Mouse (Mus musculus): Measurements from ENCODE around the gene Lss. TPM values are rescaled to one million over a fixed set of nuclear protein-coding genes. Genes with fewer than 3 reads are reported as not detected.

Gene Lss
- 47.9 and 60.9 TPM in 2 replicates for polyA plus RNA-seq (2014; fragmentation: Nextera tagmentation; extraction: Ambion mirVana)

DNA sequence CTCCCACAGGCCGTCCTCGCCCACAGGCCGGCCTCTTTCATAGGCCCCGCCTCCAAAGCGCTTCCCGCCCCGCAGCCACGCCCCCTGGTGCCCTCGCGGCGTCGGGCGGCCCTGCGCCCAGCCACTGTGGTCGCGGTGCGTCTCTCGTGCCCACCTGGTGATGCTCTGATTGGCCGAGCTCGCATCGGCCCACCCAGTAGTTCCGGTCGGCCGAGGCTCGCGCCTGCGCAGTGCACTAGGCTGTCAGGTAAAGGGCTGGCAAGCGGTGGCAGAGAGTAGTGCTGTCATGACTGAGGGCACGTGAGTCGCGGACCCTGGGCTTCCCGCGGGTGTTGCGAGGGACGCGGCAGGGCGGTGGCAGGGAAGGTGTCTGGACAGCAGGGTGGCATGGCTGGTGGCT, at the start of gene Lss:
Gene Lss, plus strand, starts transcription at position 214 of the 400 bp plus-strand sequence.
- H3K9ac ChIP-seq (ENCODE audit: low read length): peak within 1 kb of the TSS; percentile 47
- peak within 1 kb of the TSS; percentile 61 for H3K4me3 ChIP-seq (ENCODE audit: low read depth, low read length)
- peaks cover 5% of the 10 kb centered on the region; the same call in 1 of the 2 replicates for H3K4me1 ChIP-seq (ENCODE audit: control insufficient read depth, insufficient read depth, low read length)
- H3K9me3 ChIP-seq (ENCODE audit: control insufficient read depth, low read length): no peaks in the 10 kb centered on the region
- under 1% methylated on average over 35 of the region's 37 CpGs for WGBS
- H3K4me2 ChIP-seq (ENCODE audit: low read depth): peak within 1 kb of the TSS; percentile 75
- DNase-seq (ENCODE audit: low spot score): peak; percentile 97
- no peaks in the 10 kb centered on the region for H3K27me3 ChIP-seq (ENCODE audit: control insufficient read depth, insufficient read depth, low read length)
- ATAC-seq (ENCODE audit: insufficient read depth, low FRiP score, low TSS enrichment): peak; percentile 99
- peaks cover 4% of the 10 kb centered on the region; the same call in 1 of the 2 replicates for H3K36me3 ChIP-seq (ENCODE audit: control insufficient read depth, insufficient read depth, low read length)
- H3K27ac ChIP-seq (ENCODE audit: low read depth, low read length): no peak within 1 kb of the TSS

DNA sequence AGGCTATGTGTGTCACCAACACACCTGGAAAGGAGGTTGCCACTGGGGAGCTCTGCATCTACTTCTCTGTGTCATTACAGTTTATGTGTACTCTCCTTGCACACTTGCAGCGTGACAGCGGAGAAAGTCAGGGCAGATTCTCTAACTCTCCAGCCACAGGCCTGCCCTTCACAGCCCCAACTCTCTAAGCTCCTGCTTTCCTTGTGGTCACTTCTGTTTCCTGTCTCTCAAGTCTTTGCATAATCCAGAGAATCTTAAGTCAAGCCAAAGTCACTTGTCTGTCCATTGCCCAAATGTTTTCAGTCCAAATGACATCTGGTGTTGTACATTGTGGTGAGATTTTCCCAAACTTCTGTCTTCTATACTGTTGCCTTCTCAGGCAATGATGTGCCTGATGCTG, 45.1 kb upstream of the Lss start:
- H3K36me3 ChIP-seq (ENCODE audit: control insufficient read depth, insufficient read depth, low read length): peaks cover 17% of the 10 kb centered on the region
- no peak for DNase-seq (ENCODE audit: low spot score)

DNA sequence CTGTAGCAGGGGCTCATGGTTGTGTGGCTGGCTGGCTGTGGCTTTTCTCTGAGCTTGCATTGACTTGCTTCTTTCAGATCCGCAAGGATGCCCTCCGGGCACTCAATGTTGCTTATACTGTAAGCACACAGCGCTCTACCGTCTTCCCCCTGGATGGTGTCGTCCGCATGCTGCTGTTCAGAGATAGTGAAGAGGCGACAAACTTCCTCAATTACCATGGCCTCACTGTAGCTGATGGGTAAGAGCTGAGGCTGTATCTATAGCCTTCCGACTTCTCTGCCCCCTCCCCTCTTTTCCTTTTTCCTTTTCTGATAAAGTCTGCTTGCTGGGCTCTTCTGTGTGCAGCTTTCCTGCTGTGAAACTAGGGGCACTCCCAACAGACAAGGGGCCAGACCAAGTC, 43.1 kb upstream of the Lss start:
- H3K4me1 ChIP-seq (ENCODE audit: control insufficient read depth, insufficient read depth, low read length): no peaks in the 10 kb centered on the region
- ATAC-seq (ENCODE audit: insufficient read depth, low FRiP score, low TSS enrichment) (no peak), DNase-seq (ENCODE audit: low spot score) (no peak)
- no peaks in the 10 kb centered on the region for H3K9me3 ChIP-seq (ENCODE audit: control insufficient read depth, low read length)
- H3K27ac ChIP-seq (ENCODE audit: low read depth, low read length): no peak overlapping the region
- no peak overlapping the region for H3K4me3 ChIP-seq (ENCODE audit: low read depth, low read length)
- H3K4me2 ChIP-seq (ENCODE audit: low read depth): no peak overlapping the region
- no peak overlapping the region for H3K9ac ChIP-seq (ENCODE audit: low read length)
- 94% methylated on average over 8 of the region's 8 CpGs for WGBS
- H3K27me3 ChIP-seq (ENCODE audit: control insufficient read depth, insufficient read depth, low read length): no peaks in the 10 kb centered on the region
- peaks cover 11% of the 10 kb centered on the region for H3K36me3 ChIP-seq (ENCODE audit: control insufficient read depth, insufficient read depth, low read length)

More for the DNA sequence above, 45.1 kb upstream of the Lss start:
- no peak overlapping the region for H3K9ac ChIP-seq (ENCODE audit: low read length)
- H3K4me1 ChIP-seq (ENCODE audit: control insufficient read depth, insufficient read depth, low read length): no peaks in the 10 kb centered on the region
- no peak overlapping the region for H3K4me2 ChIP-seq (ENCODE audit: low read depth)
- H3K9me3 ChIP-seq (ENCODE audit: control insufficient read depth, low read length): no peaks in the 10 kb centered on the region
- no peak for ATAC-seq (ENCODE audit: insufficient read depth, low FRiP score, low TSS enrichment)
- no peak overlapping the region for H3K27ac ChIP-seq (ENCODE audit: low read depth, low read length)
- WGBS: 98% methylated on average over 2 of the region's 2 CpGs
- no peaks in the 10 kb centered on the region for H3K27me3 ChIP-seq (ENCODE audit: control insufficient read depth, insufficient read depth, low read length)
- no peak overlapping the region for H3K4me3 ChIP-seq (ENCODE audit: low read depth, low read length)

DNA sequence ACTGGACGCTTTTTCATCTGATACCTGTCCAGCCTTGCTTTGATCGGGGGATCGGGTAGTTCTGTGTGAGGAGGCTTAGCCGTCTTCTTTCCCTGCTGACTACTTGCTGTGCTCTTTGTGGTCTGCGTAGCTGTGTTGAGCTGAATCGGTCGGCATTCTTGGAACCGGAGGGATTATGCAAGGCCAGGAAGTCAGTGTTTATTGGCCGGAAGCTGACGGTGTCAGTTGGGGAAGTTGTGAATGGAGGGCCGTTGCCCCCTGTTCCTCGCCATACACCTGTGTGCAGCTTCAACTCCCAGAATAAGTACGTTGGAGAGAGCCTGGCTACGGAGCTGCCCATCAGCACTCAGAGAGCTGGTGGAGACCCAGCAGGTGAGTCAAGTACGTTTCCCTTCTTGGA, 42.2 kb upstream of the Lss start:
- no peak overlapping the region for H3K9ac ChIP-seq (ENCODE audit: low read length)
- H3K4me3 ChIP-seq (ENCODE audit: low read depth, low read length): no peak overlapping the region

DNA sequence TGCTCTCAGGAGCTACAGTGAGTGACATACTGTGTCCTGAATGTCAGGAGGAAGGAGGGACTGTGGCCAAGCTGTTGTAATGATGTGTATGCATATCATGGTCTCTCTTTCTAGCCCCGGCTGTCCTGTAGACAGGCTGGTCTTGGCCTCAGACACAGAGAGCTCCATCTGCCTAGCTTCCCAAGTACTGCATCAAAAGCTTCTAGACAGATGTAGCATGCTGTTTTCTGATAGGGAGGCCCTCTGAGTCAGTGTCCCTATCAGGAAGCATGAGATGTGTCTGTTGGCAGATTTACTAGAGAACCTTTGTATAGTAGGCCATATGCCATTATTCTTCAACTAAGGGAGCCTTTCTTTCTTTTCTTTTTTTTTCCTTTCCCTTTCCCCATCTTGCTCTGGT, 37.9 kb upstream of the Lss start:
- Histone ChIP-seq H3K36me3 (ENCODE audit: control insufficient read depth, insufficient read depth, low read length) (peaks cover 15% of the 10 kb centered on the region), H3K27me3 (ENCODE audit: control insufficient read depth, insufficient read depth, low read length) (no peaks in the 10 kb centered on the region), H3K9ac (ENCODE audit: low read length) (no peak overlapping the region), H3K9me3 (ENCODE audit: control insufficient read depth, low read length) (no peaks in the 10 kb centered on the region), H3K4me1 (ENCODE audit: control insufficient read depth, insufficient read depth, low read length) (no peaks in the 10 kb centered on the region), H3K4me3 (ENCODE audit: low read depth, low read length) (no peak overlapping the region), H3K4me2 (ENCODE audit: low read depth) (no peak overlapping the region), H3K27ac (ENCODE audit: low read depth, low read length) (no peak overlapping the region)
- 71% methylated on average over 1 of the region's 1 CpGs for WGBS
- no peak for ATAC-seq (ENCODE audit: insufficient read depth, low FRiP score, low TSS enrichment)
- DNase-seq (ENCODE audit: low spot score): no peak

More for the DNA sequence above, 42.2 kb upstream of the Lss start:
- Histone ChIP-seq H3K36me3 (ENCODE audit: control insufficient read depth, insufficient read depth, low read length) (peaks cover 17% of the 10 kb centered on the region), H3K4me2 (ENCODE audit: low read depth) (no peak overlapping the region), H3K9me3 (ENCODE audit: control insufficient read depth, low read length) (no peaks in the 10 kb centered on the region), H3K4me1 (ENCODE audit: control insufficient read depth, insufficient read depth, low read length) (no peaks in the 10 kb centered on the region), H3K27ac (ENCODE audit: low read depth, low read length) (no peak overlapping the region), H3K27me3 (ENCODE audit: control insufficient read depth, insufficient read depth, low read length) (no peaks in the 10 kb centered on the region)
- no peak for DNase-seq (ENCODE audit: low spot score)
- ATAC-seq (ENCODE audit: insufficient read depth, low FRiP score, low TSS enrichment): no peak
- WGBS: 94% methylated on average over 15 of the region's 15 CpGs

DNA sequence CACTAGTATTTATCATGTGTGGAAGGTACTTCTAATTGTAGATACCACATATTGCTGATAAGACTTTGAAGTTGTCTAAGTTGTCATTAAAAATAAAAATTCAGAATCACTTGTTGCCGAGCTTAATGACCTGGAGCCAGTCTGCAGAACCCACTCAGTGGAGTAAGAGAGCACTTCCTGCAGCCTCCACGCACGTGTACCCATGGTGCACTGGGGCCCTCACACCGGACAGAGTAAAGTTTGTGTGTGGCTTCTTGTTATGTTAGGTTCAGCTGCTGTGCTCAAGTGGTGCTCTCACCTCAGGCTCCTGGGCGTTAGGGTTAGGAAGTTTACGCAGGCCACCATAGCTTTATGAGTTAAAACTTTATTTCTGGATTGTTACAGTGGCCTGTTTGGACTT, 35.9 kb upstream of the Lss start:
- Histone ChIP-seq H3K27me3 (ENCODE audit: control insufficient read depth, insufficient read depth, low read length) (no peaks in the 10 kb centered on the region), H3K27ac (ENCODE audit: low read depth, low read length) (no peak overlapping the region), H3K36me3 (ENCODE audit: control insufficient read depth, insufficient read depth, low read length) (peaks cover 21% of the 10 kb centered on the region), H3K4me2 (ENCODE audit: low read depth) (no peak overlapping the region), H3K4me3 (ENCODE audit: low read depth, low read length) (no peak overlapping the region), H3K9me3 (ENCODE audit: control insufficient read depth, low read length) (no peaks in the 10 kb centered on the region), H3K9ac (ENCODE audit: low read length) (no peak overlapping the region), H3K4me1 (ENCODE audit: control insufficient read depth, insufficient read depth, low read length) (no peaks in the 10 kb centered on the region)
- 94% methylated on average over 6 of the region's 6 CpGs for WGBS
- DNase-seq (ENCODE audit: low spot score): no peak
- no peak for ATAC-seq (ENCODE audit: insufficient read depth, low FRiP score, low TSS enrichment)

DNA sequence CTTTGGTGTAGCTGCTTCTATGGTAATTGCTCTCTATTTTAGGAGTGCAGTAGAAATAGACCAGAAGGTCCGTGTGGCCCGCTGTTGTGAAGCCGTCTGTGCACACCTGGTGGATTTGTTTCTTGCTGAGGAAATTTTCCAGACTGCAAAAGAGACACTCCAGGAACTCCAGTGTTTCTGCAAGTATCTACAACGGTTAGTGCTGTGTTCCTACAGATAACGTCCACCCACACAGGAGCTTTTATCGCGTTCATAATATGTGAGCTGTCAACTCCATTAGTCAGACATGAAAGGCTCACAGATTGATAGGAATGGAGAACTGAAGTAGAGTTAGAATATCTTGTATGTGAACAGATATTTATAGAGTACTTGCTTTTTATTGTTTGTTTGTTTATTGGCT, 35.0 kb upstream of the Lss start:
- H3K4me1 ChIP-seq (ENCODE audit: control insufficient read depth, insufficient read depth, low read length): no peaks in the 10 kb centered on the region
- H3K27ac ChIP-seq (ENCODE audit: low read depth, low read length): no peak overlapping the region
- H3K4me2 ChIP-seq (ENCODE audit: low read depth): no peak overlapping the region
- no peaks in the 10 kb centered on the region for H3K27me3 ChIP-seq (ENCODE audit: control insufficient read depth, insufficient read depth, low read length)
- H3K9ac ChIP-seq (ENCODE audit: low read length): no peak overlapping the region
- no peak overlapping the region for H3K4me3 ChIP-seq (ENCODE audit: low read depth, low read length)
- ATAC-seq (ENCODE audit: insufficient read depth, low FRiP score, low TSS enrichment) (no peak), DNase-seq (ENCODE audit: low spot score) (no peak)
- H3K36me3 ChIP-seq (ENCODE audit: control insufficient read depth, insufficient read depth, low read length): peaks cover 19% of the 10 kb centered on the region
- 95% methylated on average over 7 of the region's 7 CpGs for WGBS
- H3K9me3 ChIP-seq (ENCODE audit: control insufficient read depth, low read length): no peaks in the 10 kb centered on the region

DNA sequence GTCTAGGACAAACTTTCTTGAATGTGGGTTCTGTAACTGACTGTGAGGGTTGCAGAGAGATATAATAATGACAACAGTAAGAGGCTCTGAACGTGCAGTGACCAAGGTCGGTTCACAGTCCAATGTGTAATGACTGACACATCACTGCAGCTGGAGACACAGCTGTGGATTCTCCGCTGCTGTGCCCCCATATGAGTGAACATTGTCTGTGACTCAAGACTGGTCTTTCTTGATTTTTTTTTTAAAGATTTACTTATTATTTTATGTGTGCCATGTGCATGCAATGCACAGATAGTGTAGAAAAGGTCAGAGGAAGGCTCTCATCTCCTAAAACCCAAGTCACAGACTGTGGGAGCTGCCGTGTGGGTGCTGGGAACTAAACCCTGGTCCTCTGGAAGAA, 33.9 kb upstream of the Lss start:
- ATAC-seq (ENCODE audit: insufficient read depth, low FRiP score, low TSS enrichment) (no peak), DNase-seq (ENCODE audit: low spot score) (no peak)
- Histone ChIP-seq H3K4me2 (ENCODE audit: low read depth) (no peak overlapping the region), H3K36me3 (ENCODE audit: control insufficient read depth, insufficient read depth, low read length) (peaks cover 19% of the 10 kb centered on the region), H3K4me3 (ENCODE audit: low read depth, low read length) (no peak overlapping the region), H3K9ac (ENCODE audit: low read length) (no peak overlapping the region), H3K9me3 (ENCODE audit: control insufficient read depth, low read length) (no peaks in the 10 kb centered on the region), H3K27ac (ENCODE audit: low read depth, low read length) (no peak overlapping the region), H3K27me3 (ENCODE audit: control insufficient read depth, insufficient read depth, low read length) (no peaks in the 10 kb centered on the region), H3K4me1 (ENCODE audit: control insufficient read depth, insufficient read depth, low read length) (no peaks in the 10 kb centered on the region)
- 91% methylated on average over 4 of the region's 4 CpGs for WGBS

DNA sequence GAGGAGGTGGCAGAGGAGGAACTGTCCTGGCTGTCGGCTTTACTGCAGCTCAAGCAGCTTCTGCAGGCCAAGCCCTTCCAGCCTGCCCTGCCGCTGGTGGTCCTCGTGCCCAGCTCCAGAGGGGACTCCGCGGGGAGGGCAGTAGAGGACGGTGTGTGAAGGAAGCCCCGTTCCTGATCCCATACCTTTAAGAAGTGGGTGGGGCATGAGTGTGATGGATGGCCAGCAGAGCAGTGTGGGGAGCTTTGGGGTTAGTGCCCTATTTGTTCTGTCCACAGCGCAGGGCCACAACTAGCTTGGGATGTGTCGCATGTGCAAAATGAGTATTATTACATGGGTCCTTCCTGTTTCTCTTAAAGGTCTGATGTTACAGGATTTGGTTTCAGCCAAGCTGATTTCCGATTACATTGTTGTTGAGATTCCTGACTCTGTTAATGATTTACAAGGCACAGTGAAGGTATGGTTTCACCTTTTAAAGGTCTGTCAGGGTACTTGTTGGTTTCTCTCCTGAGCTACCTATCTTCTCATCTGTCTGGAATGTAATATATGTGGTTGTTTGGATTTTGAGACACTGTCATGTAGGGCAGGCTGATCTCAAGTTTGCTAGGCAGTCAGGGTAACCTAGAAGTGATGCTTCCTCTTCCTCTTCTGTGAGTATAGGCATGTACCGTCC, 27.0 kb upstream of the Lss start:
- H3K9ac ChIP-seq (ENCODE audit: low read length): no peak overlapping the region
- no peak for ATAC-seq (ENCODE audit: insufficient read depth, low FRiP score, low TSS enrichment)
- H3K4me1 ChIP-seq (ENCODE audit: control insufficient read depth, insufficient read depth, low read length): no peaks in the 10 kb centered on the region
- peaks cover 31% of the 10 kb centered on the region for H3K36me3 ChIP-seq (ENCODE audit: control insufficient read depth, insufficient read depth, low read length)
- DNase-seq (ENCODE audit: low spot score): no peak
- H3K9me3 ChIP-seq (ENCODE audit: control insufficient read depth, low read length): no peaks in the 10 kb centered on the region
- no peak overlapping the region for H3K4me2 ChIP-seq (ENCODE audit: low read depth)
- H3K27ac ChIP-seq (ENCODE audit: low read depth, low read length): no peak overlapping the region
- H3K4me3 ChIP-seq (ENCODE audit: low read depth, low read length): no peak overlapping the region
- WGBS: 87% methylated on average over 11 of the region's 11 CpGs
- no peaks in the 10 kb centered on the region for H3K27me3 ChIP-seq (ENCODE audit: control insufficient read depth, insufficient read depth, low read length)

Data from neural tube, embryonic 11.5 days (tissue).